Mouse (Mus musculus) liver, embryonic 14.5 days (tissue): Measurements from ENCODE around the gene Hist1h3f. TPM values are rescaled to one million over a fixed set of nuclear protein-coding genes. Genes with fewer than 3 reads are reported as not detected.
"Not testable (repeated sequence)": the region's sequence is repeated elsewhere in the genome, so short reads cannot be mapped to it uniquely, and the experiment has no call there.

ENCODE experiments used
- ATAC-seq: fragments of 200-750 bp; cut with Nextera tagmentation; 2 replicates; pipeline ENCODE4 v1.8.0; 2017; ENCODE audit warnings: moderate number of reproducible peaks, mild to moderate bottlenecking, moderate library complexity; ENCODE audit not compliant: insufficient read depth
- DNase-seq, 3 experiments: peaks; one replicate each; pipeline ENCODE4 v3.0.0-alpha.2; 2012 to 2013; ENCODE audit warnings: low read depth in 3 of 3, low spot score in 3 of 3
- H3K27ac ChIP-seq: fragments of 300-500 bp; sonication (generic); 2 replicates; pipeline ENCODE4 v1.5.1; 2014; ENCODE audit warnings: moderate library complexity, mild to moderate bottlenecking, control low read depth, inconsistent platforms
- H3K27me3 ChIP-seq: fragments of 300-500 bp; sonication (generic); 2 replicates; pipeline ENCODE4 v1.6.1; 2014; ENCODE audit warnings: mild to moderate bottlenecking, low read length, moderate library complexity; ENCODE audit not compliant: control insufficient read depth, insufficient read depth
- H3K36me3 ChIP-seq: fragments of 300-500 bp; sonication (generic); replicated peaks from 2 replicates; pipeline ENCODE4 v1.6.1; 2014; ENCODE audit warnings: low read depth; ENCODE audit not compliant: control insufficient read depth, insufficient read depth
- H3K4me1 ChIP-seq, 2 experiments: fragments of 200-500 bp in 1 of 2; fragments of 300-500 bp in 1 of 2; sonication (generic) in 1 of 2; replicated peaks; 2 replicates each; pipeline ENCODE4 v1.6.1; 2012 to 2014; ENCODE audit warnings: antibody characterized with exemption in 1 of 2, inconsistent platforms in 1 of 2, low read length in 1 of 2; ENCODE audit not compliant: control insufficient read depth in 2 of 2, insufficient read depth in 2 of 2
- H3K4me2 ChIP-seq: fragments of 300-500 bp; sonication (generic); 2 replicates; pipeline ENCODE4 v1.6.1; 2014; ENCODE audit warnings: low read depth, mild to moderate bottlenecking, control low read depth, moderate library complexity
- H3K4me3 ChIP-seq, 2 experiments: fragments of 200-500 bp in 1 of 2; fragments of 300-500 bp in 1 of 2; sonication (generic) in 1 of 2; 2 replicates each; pipeline ENCODE4 v1.5.1; 2012 to 2014; ENCODE audit warnings: low read depth in 2 of 2, low read length in 2 of 2, mild to moderate bottlenecking in 2 of 2, control low read depth in 1 of 2, inconsistent platforms in 1 of 2, moderate library complexity in 1 of 2; ENCODE audit not compliant: insufficient read depth in 1 of 2
- H3K9ac ChIP-seq: fragments of 300-500 bp; sonication (generic); replicated peaks from 2 replicates; pipeline ENCODE4 v1.6.1; 2014; ENCODE audit warnings: mild to moderate bottlenecking, control low read depth, moderate library complexity
- H3K9me3 ChIP-seq: fragments of 300-500 bp; sonication (generic); 2 replicates; pipeline ENCODE4 v1.6.1; 2016; ENCODE audit warnings: low read length, mixed read lengths; ENCODE audit not compliant: control insufficient read depth
- CTCF ChIP-seq: IDR thresholded peaks from 2 replicates; pipeline ENCODE4 v1.5.1; 2016; ENCODE audit warnings: antibody characterized with exemption, low read depth, control low read depth
- EP300 ChIP-seq: IDR thresholded peaks from 2 replicates; pipeline ENCODE4 v1.6.1; 2016; ENCODE audit warnings: antibody characterized with exemption, low read depth
- WGBS: fragments of 180-500 bp; shearing (Covaris S2); extraction: QIAGEN DNeasy Blood & Tissue Kit; methylation state at CpG from one replicate; pipeline ENCODE4 v1.1.7; 2014; ENCODE audit not compliant: insufficient replicate concordance; 5-methylcytosine and 5-hydroxymethylcytosine counted together
- polyA plus RNA-seq, 2 experiments: library from polyadenylated mRNA; depleted of rRNA in 1 of 2; stranded (reverse) in 1 of 2; unstranded in 1 of 2; fragments of >200 nt; fragmentation: Nextera tagmentation in 1 of 2; extraction: Ambion mirVana in 1 of 2; gene quantifications; 2 replicates each; pipeline versions ENCODE4 v1.2.1 to v1.2.3; 2012 to 2014

Hist1h3f gene
- polyA plus RNA-seq, 2 experiments, result 1.1 to 5.1 TPM

GRCm38 (mm10) chr13:23571022-23571503 lies 27.2 kb downstream of the Hist1h3f start, which contains the start of the genes Hist1h2ae and Hist1h2bg:
TSS of gene Hist1h2ae (minus strand) at chr13:23571220.
TSS of gene Hist1h2bg (plus strand) at chr13:23571396.
- H3K27me3 ChIP-seq, result no peaks in the 10 kb centered on the region
- ATAC-seq (peak; percentile 76), DNase-seq (peak; percentile 94 to 97 (median 94))
- H3K4me1 ChIP-seq, result peaks cover 9 to 16% of the 10 kb centered on the region in 2 experiments
- peak within 1 kb of the TSS; percentile 98 for H3K27ac ChIP-seq
- WGBS, result under 1% methylated on average over 18 of the region's 18 CpGs
- H3K36me3 ChIP-seq, result no peaks in the 10 kb centered on the region
- peak within 1 kb of the TSS; percentile 79 for H3K4me2 ChIP-seq
- peak within 1 kb of the TSS; percentile 65 to 81 for H3K4me3 ChIP-seq
- TF ChIP-seq EP300, result peak; percentile 50; the same call in 1 of the 2 replicates
- TF ChIP-seq CTCF, result no peak
- H3K9ac ChIP-seq, result peak within 1 kb of the TSS; percentile 99
- H3K9me3 ChIP-seq, result no peaks in the 10 kb centered on the region

GRCm38 (mm10) chr13:23571504-23572217 lies 27.8 kb downstream of the Hist1h3f start:
- H3K27me3 ChIP-seq, H3K9me3 ChIP-seq, H3K36me3 ChIP-seq: not testable (repeated sequence)
- peak; percentile 56 for TF ChIP-seq EP300
- peak overlapping the region; percentile 99 for H3K9ac ChIP-seq
- WGBS, result 0% methylated on average over 9 of the region's 34 CpGs
- H3K27ac ChIP-seq, result peak overlapping the region; percentile 98
- DNase-seq (peak in 1 of 3 experiments; percentile 62), ATAC-seq (peak; percentile 2)
- H3K4me2 ChIP-seq, result peak overlapping the region; percentile 79
- H3K4me1 ChIP-seq, result peaks cover 10 to 16% of the 10 kb centered on the region in 2 experiments
- H3K4me3 ChIP-seq, result peak overlapping the region; percentile 65 to 81

GRCm38 (mm10) chr13:23572218-23573033 lies 28.6 kb downstream of the Hist1h3f start:
- 25% methylated on average over 2 of the region's 2 CpGs for WGBS
- Histone ChIP-seq H3K36me3 (no peaks in the 10 kb centered on the region), H3K27ac (peak overlapping the region; percentile 98), H3K4me3 (peak overlapping the region; percentile 65 to 81; a peak in 3 of 4 replicates), H3K4me2 (peak overlapping the region; percentile 79), H3K9me3 (no peaks in the 10 kb centered on the region), H3K4me1 (peaks cover 16 to 20% of the 10 kb centered on the region in 2 experiments), H3K27me3 (no peaks in the 10 kb centered on the region), H3K9ac (peak overlapping the region; percentile 99)
- ATAC-seq, result no peak
- TF ChIP-seq CTCF (no peak), EP300 (no peak)
- peak in 1 of 3 experiments; percentile 66 for DNase-seq

- not testable (repeated sequence) for DNase-seq, H3K9me3 ChIP-seq, H3K27me3 ChIP-seq, ATAC-seq, H3K36me3 ChIP-seq
- 4% methylated on average over 18 of the region's 20 CpGs for WGBS
- Histone ChIP-seq H3K9ac (peak overlapping the region; percentile 99), H3K4me2 (peak overlapping the region; percentile 79), H3K4me1 (peaks cover 16 to 19% of the 10 kb centered on the region in 2 experiments), H3K27ac (peak overlapping the region; percentile 98), H3K4me3 (peak overlapping the region; percentile 65 to 81)
Measured at GRCm38 (mm10) chr13:23573034-23573897, 29.4 kb downstream of the Hist1h3f start.
